Mouse (Mus musculus): ENCODE measurements at regions not wholly inside any gene's neighbourhood (a gene's known extent, or its start where the extent isn't known, plus 50 kb on each side); places are given as distances from the start of the nearest gene placed in this dataset.

- Histone ChIP-seq H3K4me1 (ENCODE audit: control insufficient read depth, insufficient read depth) (no peaks in the 10 kb centered on the region), H3K9me3 (replicated peaks; ENCODE audit: control insufficient read depth, low read length) (no peaks in the 10 kb centered on the region), H3K4me2 (ENCODE audit: low read depth, low read length) (no peak overlapping the region), H3K4me3 (ENCODE audit: low read depth, low read length) (no peak overlapping the region), H3K27me3 (ENCODE audit: control insufficient read depth, insufficient read depth, low read length) (no peaks in the 10 kb centered on the region), H3K36me3 (replicated peaks; ENCODE audit: control insufficient read depth, insufficient read depth, low read length) (no peaks in the 10 kb centered on the region), H3K27ac (ENCODE audit: low read depth) (no peak overlapping the region), H3K9ac (replicated peaks; ENCODE audit: low read depth, low read length) (no peak overlapping the region)
- DNase-seq (ENCODE audit: low spot score) (no peak), ATAC-seq (ENCODE audit: insufficient read depth, low read depth) (no peak)
- WGBS: 82% methylated on average over 2 of the region's 2 CpGs
- TF ChIP-seq CTCF (IDR thresholded peaks at IDR 0.05; ENCODE audit: low read depth) (no peak), EP300 (IDR thresholded peaks at IDR 0.05; ENCODE audit: low read depth) (no peak)
Observed at GRCm38 (mm10) chr2:50741337-50741736, 407.6 kb downstream of the Rnd3 start.

GRCm38 (mm10) chr2:50739599-50739979, 409.3 kb downstream of the Rnd3 start:
- Histone ChIP-seq H3K4me1 (ENCODE audit: control insufficient read depth, insufficient read depth) (no peaks in the 10 kb centered on the region), H3K9ac (replicated peaks; ENCODE audit: low read depth, low read length) (no peak overlapping the region), H3K4me3 (ENCODE audit: low read depth, low read length) (no peak overlapping the region), H3K4me2 (ENCODE audit: low read depth, low read length) (no peak overlapping the region), H3K9me3 (replicated peaks; ENCODE audit: control insufficient read depth, low read length) (no peaks in the 10 kb centered on the region), H3K36me3 (replicated peaks; ENCODE audit: control insufficient read depth, insufficient read depth, low read length) (no peaks in the 10 kb centered on the region), H3K27ac (ENCODE audit: low read depth) (no peak overlapping the region), H3K27me3 (ENCODE audit: control insufficient read depth, insufficient read depth, low read length) (no peaks in the 10 kb centered on the region)
- 86% methylated on average over 8 of the region's 8 CpGs for WGBS
- ATAC-seq (ENCODE audit: insufficient read depth, low read depth): no peak
- TF ChIP-seq EP300 (IDR thresholded peaks at IDR 0.05; ENCODE audit: low read depth) (no peak), CTCF (IDR thresholded peaks at IDR 0.05; ENCODE audit: low read depth) (no peak)
- no peak for DNase-seq (ENCODE audit: low spot score)

GRCm38 (mm10) chr2:50738936-50739598, 409.8 kb downstream of the Rnd3 start:
- no peak for TF ChIP-seq CTCF (IDR thresholded peaks at IDR 0.05; ENCODE audit: low read depth)
- TF ChIP-seq EP300 (IDR thresholded peaks at IDR 0.05; ENCODE audit: low read depth): no peak
- DNase-seq (ENCODE audit: low spot score): no peak
- no peaks in the 10 kb centered on the region for H3K4me1 ChIP-seq (ENCODE audit: control insufficient read depth, insufficient read depth)
- no peak overlapping the region for H3K4me3 ChIP-seq (ENCODE audit: low read depth, low read length)
- H3K27me3 ChIP-seq (ENCODE audit: control insufficient read depth, insufficient read depth, low read length): no peaks in the 10 kb centered on the region
- H3K4me2 ChIP-seq (ENCODE audit: low read depth, low read length): no peak overlapping the region
- H3K9ac ChIP-seq (replicated peaks; ENCODE audit: low read depth, low read length): no peak overlapping the region
- no peaks in the 10 kb centered on the region for H3K36me3 ChIP-seq (replicated peaks; ENCODE audit: control insufficient read depth, insufficient read depth, low read length)
- no peak for ATAC-seq (ENCODE audit: insufficient read depth, low read depth)
- H3K9me3 ChIP-seq (replicated peaks; ENCODE audit: control insufficient read depth, low read length): no peaks in the 10 kb centered on the region
- WGBS: 76% methylated on average over 8 of the region's 8 CpGs
- no peak overlapping the region for H3K27ac ChIP-seq (ENCODE audit: low read depth)

- no peak overlapping the region for H3K9ac ChIP-seq (replicated peaks; ENCODE audit: low read depth, low read length)
- H3K4me2 ChIP-seq (ENCODE audit: low read depth, low read length): no peak overlapping the region
- DNase-seq (ENCODE audit: low spot score) (no peak), ATAC-seq (ENCODE audit: insufficient read depth, low read depth) (no peak)
- no peaks in the 10 kb centered on the region for H3K9me3 ChIP-seq (replicated peaks; ENCODE audit: control insufficient read depth, low read length)
- no peaks in the 10 kb centered on the region for H3K4me1 ChIP-seq (ENCODE audit: control insufficient read depth, insufficient read depth)
- no peak overlapping the region for H3K4me3 ChIP-seq (ENCODE audit: low read depth, low read length)
- 82% methylated on average over 9 of the region's 9 CpGs for WGBS
- TF ChIP-seq EP300 (IDR thresholded peaks at IDR 0.05; ENCODE audit: low read depth) (no peak), CTCF (IDR thresholded peaks at IDR 0.05; ENCODE audit: low read depth) (no peak)
- H3K27ac ChIP-seq (ENCODE audit: low read depth): no peak overlapping the region
- H3K36me3 ChIP-seq (replicated peaks; ENCODE audit: control insufficient read depth, insufficient read depth, low read length): no peaks in the 10 kb centered on the region
- no peaks in the 10 kb centered on the region for H3K27me3 ChIP-seq (ENCODE audit: control insufficient read depth, insufficient read depth, low read length)
Observed at GRCm38 (mm10) chr2:50737706-50738105, 411.2 kb downstream of the Rnd3 start.

DNA sequence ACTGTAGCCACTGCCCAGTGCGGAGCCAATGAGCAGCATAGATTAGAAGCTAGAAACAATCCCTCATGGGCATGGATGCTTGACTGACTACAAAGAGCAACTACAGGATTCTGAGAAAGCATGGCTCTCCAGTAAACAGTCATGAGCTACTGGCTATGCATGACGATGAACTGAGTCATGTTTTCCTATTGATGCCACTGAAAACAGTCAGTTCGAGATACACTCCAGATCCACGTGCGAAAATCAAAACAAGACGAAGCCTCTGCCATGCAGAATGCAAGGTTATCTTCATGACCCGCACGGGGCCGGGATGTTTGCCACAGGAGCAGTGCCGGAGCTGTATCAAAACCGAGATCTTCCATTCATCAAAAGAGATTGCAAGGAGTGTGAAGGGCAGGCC, 413.9 kb downstream of the Rnd3 start:
- no peaks in the 10 kb centered on the region for H3K9me3 ChIP-seq (replicated peaks; ENCODE audit: control insufficient read depth, low read length)
- no peaks in the 10 kb centered on the region for H3K27me3 ChIP-seq (ENCODE audit: control insufficient read depth, insufficient read depth, low read length)
- no peaks in the 10 kb centered on the region for H3K4me1 ChIP-seq (ENCODE audit: control insufficient read depth, insufficient read depth)
- ATAC-seq (ENCODE audit: insufficient read depth, low read depth) (no peak), DNase-seq (ENCODE audit: low spot score) (no peak)
- no peak overlapping the region for H3K4me2 ChIP-seq (ENCODE audit: low read depth, low read length)
- H3K4me3 ChIP-seq (ENCODE audit: low read depth, low read length): no peak overlapping the region
- no peak overlapping the region for H3K27ac ChIP-seq (ENCODE audit: low read depth)
- 62% methylated on average over 11 of the region's 11 CpGs for WGBS
- TF ChIP-seq CTCF (IDR thresholded peaks at IDR 0.05; ENCODE audit: low read depth): no peak
- no peak for TF ChIP-seq EP300 (IDR thresholded peaks at IDR 0.05; ENCODE audit: low read depth)
- no peaks in the 10 kb centered on the region for H3K36me3 ChIP-seq (replicated peaks; ENCODE audit: control insufficient read depth, insufficient read depth, low read length)
- no peak overlapping the region for H3K9ac ChIP-seq (replicated peaks; ENCODE audit: low read depth, low read length)

DNA sequence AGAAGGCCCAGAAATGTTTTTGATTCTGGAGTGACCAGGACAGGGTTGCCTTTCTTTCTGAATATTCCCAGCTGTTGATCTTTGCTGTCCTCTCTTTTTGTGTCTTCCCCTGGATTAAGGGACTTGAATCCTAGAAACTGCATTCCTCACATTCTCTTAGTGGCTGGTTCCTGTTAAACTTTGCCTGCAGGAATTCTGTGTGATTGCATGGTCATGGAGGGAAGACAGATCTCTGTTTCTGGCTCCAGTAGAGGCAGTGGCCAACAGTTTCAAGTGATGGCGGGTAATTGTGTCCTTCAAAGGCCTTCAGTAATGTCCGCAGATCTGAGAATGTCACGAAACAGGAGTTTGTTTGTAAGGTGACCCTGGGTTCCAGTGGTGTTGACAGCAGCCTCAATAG, 410.1 kb upstream of the Mmadhc start:
- no peak for TF ChIP-seq EP300 (IDR thresholded peaks at IDR 0.05; ENCODE audit: low read depth)
- TF ChIP-seq CTCF (IDR thresholded peaks at IDR 0.05; ENCODE audit: low read depth): no peak
- Histone ChIP-seq H3K27ac (ENCODE audit: low read depth) (no peak overlapping the region), H3K9me3 (replicated peaks; ENCODE audit: control insufficient read depth, low read length) (no peaks in the 10 kb centered on the region), H3K27me3 (ENCODE audit: control insufficient read depth, insufficient read depth, low read length) (no peaks in the 10 kb centered on the region), H3K4me3 (ENCODE audit: low read depth, low read length) (no peak overlapping the region), H3K4me2 (ENCODE audit: low read depth, low read length) (no peak overlapping the region), H3K4me1 (ENCODE audit: control insufficient read depth, insufficient read depth) (peaks cover 5% of the 10 kb centered on the region; the same call in 1 of the 2 replicates), H3K9ac (replicated peaks; ENCODE audit: low read depth, low read length) (no peak overlapping the region), H3K36me3 (replicated peaks; ENCODE audit: control insufficient read depth, insufficient read depth, low read length) (no peaks in the 10 kb centered on the region)
- no peak for ATAC-seq (ENCODE audit: insufficient read depth, low read depth)
- WGBS: 31% methylated on average over 3 of the region's 3 CpGs
- DNase-seq (ENCODE audit: low spot score): no peak
